Mouse (Mus musculus) olfactory bulb, adult 2 months (tissue): ENCODE results near the gene Gm21983. TPM values are rescaled to one million over a fixed set of nuclear protein-coding genes. Genes with fewer than 3 reads are reported as not detected.
A peak's percentile ranks its signal among the peaks of the same experiment; 100 is the strongest.

Experiments used
- H3K27ac ChIP-seq: fragments of 200-500 bp; 2 replicates; pipeline ENCODE4 v1.5.1; 2012; ENCODE audit warnings: low read depth, low read length; ENCODE audit not compliant: insufficient read depth
- H3K4me1 ChIP-seq: fragments of 200-500 bp; 2 replicates; pipeline ENCODE4 v1.6.1; 2012; ENCODE audit warnings: low read length; ENCODE audit not compliant: control insufficient read depth, insufficient read depth
- H3K4me3 ChIP-seq: fragments of 200-500 bp; 2 replicates; pipeline ENCODE4 v1.5.1; 2012; ENCODE audit warnings: mild to moderate bottlenecking, low read depth, low read length, moderate library complexity; ENCODE audit not compliant: insufficient read depth
- CTCF ChIP-seq: fragments of 200-500 bp; IDR thresholded peaks from 2 replicates; pipeline ENCODE4 v1.5.1; 2012; ENCODE audit warnings: low read depth, mild to moderate bottlenecking, low read length, moderate library complexity; ENCODE audit not compliant: insufficient read depth
- POLR2A ChIP-seq: fragments of 200-500 bp; IDR thresholded peaks from 2 replicates; pipeline ENCODE4 v1.6.1; 2012; ENCODE audit warnings: mild to moderate bottlenecking, low read depth, low read length, moderate library complexity; ENCODE audit not compliant: insufficient read depth
- WGBS: fragments of 180-500 bp; shearing (Covaris S2); methylation state at CpG from one replicate; pipeline ENCODE4 v1.1.7; 2018; 5-methylcytosine and 5-hydroxymethylcytosine counted together
- polyA plus RNA-seq: library from polyadenylated mRNA; stranded (reverse); fragments of >200 nt; gene quantifications from 2 replicates; pipeline ENCODE4 v1.2.4, GENCODE M21; 2012; ENCODE audit warnings: low replicate concordance; ENCODE audit not compliant: missing spikeins, insufficient read depth, insufficient read length

Gm21983 gene
- polyA plus RNA-seq, 1 experiment = not detected

- TF ChIP-seq CTCF (no peak), POLR2A (no peak)
- Histone ChIP-seq H3K27ac (no peak overlapping the region), H3K4me1 (no peaks in the 10 kb centered on the region), H3K4me3 (no peak overlapping the region)
- WGBS = 91% methylated on average over 7 of the region's 7 CpGs
These were observed 6.0 kb downstream of the Gm21983 start for GRCm38 (mm10) chr7:27174896-27175295.

DNA sequence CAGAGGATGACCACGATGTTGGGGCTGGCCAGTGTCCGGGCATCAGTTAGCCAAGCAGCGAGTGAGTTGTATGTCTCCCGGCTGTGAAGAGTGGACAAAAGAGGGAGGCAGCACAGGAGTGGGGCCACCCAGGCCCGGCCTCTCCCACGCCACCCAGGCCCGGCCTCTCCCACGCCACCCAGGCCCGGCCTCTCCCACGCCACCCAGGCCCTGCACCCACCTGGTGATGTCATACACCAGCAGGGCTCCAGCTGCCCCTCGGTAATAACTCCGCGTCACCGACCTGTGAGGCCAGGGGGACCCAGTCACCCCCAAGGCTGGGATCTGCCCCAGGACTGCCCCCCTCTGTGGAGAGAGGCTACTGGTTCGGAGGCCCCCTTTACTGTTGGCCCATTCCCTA lies 6.4 kb downstream of the Gm21983 start:
- Histone ChIP-seq H3K4me3 (no peak overlapping the region), H3K27ac (no peak overlapping the region), H3K4me1 (no peaks in the 10 kb centered on the region)
- 90% methylated on average over 15 of the region's 15 CpGs for WGBS
- TF ChIP-seq CTCF (no peak), POLR2A (no peak)

GRCm38 (mm10) chr7:27170981-27171380 lies 9.9 kb downstream of the Gm21983 start:
- H3K4me3 ChIP-seq = no peak overlapping the region
- WGBS = 94% methylated on average over 3 of the region's 3 CpGs
- H3K27ac ChIP-seq = no peak overlapping the region
- TF ChIP-seq POLR2A (no peak), CTCF (no peak)
- peaks cover 6% of the 10 kb centered on the region; the same call in 1 of the 2 replicates for H3K4me1 ChIP-seq

DNA sequence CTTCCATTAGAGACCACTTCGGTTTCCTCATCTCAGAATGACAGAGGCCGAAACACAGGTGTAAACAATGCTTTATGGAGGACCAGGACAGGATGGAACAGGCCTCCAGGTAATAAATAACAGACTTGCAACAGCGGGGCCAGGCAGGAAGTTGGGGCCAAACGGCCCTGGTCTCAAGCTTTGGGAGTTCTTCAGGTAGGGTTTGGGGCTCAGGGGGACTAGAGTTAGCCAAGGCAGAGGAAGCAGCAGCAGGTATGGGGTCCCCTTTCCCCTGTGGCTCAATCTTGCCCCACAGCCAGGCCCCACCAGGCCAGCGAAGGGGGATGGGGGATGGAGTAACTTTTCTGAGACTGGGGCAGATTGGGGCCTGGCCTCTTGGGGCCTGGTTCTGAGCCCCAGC lies 12.5 kb downstream of the Gm21983 start:
- H3K27ac ChIP-seq = no peak overlapping the region
- 95% methylated on average over 5 of the region's 5 CpGs for WGBS
- peaks cover 27% of the 10 kb centered on the region for H3K4me1 ChIP-seq
- no peak overlapping the region for H3K4me3 ChIP-seq
- TF ChIP-seq POLR2A = no peak
- TF ChIP-seq CTCF = no peak

- no peak for TF ChIP-seq CTCF
- no peak for TF ChIP-seq POLR2A
- peaks cover 34% of the 10 kb centered on the region for H3K4me1 ChIP-seq
- 58% methylated on average over 11 of the region's 11 CpGs for WGBS
- H3K4me3 ChIP-seq = peak overlapping the region; percentile 96; the same call in 1 of the 2 replicates
- H3K27ac ChIP-seq = peak overlapping the region; percentile 88
These were observed 13.3 kb downstream of the Gm21983 start for GRCm38 (mm10) chr7:27167475-27168094.

- TF ChIP-seq CTCF = no peak
- peak; percentile 67; the same call in 1 of the 2 replicates for TF ChIP-seq POLR2A
- under 1% methylated on average over 61 of the region's 61 CpGs for WGBS
- H3K4me1 ChIP-seq = peaks cover 40% of the 10 kb centered on the region
- peak within 1 kb of the TSS; percentile 95 for H3K27ac ChIP-seq
- H3K4me3 ChIP-seq = peak within 1 kb of the TSS; percentile 96
These were observed 14.0 kb downstream of the Gm21983 start, which contains the start of gene Egln2 for GRCm38 (mm10) chr7:27166614-27167474. Gene Egln2, minus strand, starts transcription at chr7:27166802.

- Histone ChIP-seq H3K4me1 (peaks cover 44% of the 10 kb centered on the region), H3K27ac (peak overlapping the region; percentile 95), H3K4me3 (peak overlapping the region; percentile 96)
- WGBS = 1% methylated on average over 43 of the region's 43 CpGs
- no peak for TF ChIP-seq POLR2A
- no peak for TF ChIP-seq CTCF
These were observed 14.7 kb downstream of the Gm21983 start for GRCm38 (mm10) chr7:27166229-27166613.

GRCm38 (mm10) chr7:27165696-27166095 lies 15.2 kb downstream of the Gm21983 start:
- no peak for TF ChIP-seq POLR2A
- TF ChIP-seq CTCF = no peak
- peak overlapping the region; percentile 96 for H3K4me3 ChIP-seq
- H3K4me1 ChIP-seq = peaks cover 44% of the 10 kb centered on the region
- peak overlapping the region; percentile 95 for H3K27ac ChIP-seq
- WGBS = 1% methylated on average over 8 of the region's 8 CpGs

DNA sequence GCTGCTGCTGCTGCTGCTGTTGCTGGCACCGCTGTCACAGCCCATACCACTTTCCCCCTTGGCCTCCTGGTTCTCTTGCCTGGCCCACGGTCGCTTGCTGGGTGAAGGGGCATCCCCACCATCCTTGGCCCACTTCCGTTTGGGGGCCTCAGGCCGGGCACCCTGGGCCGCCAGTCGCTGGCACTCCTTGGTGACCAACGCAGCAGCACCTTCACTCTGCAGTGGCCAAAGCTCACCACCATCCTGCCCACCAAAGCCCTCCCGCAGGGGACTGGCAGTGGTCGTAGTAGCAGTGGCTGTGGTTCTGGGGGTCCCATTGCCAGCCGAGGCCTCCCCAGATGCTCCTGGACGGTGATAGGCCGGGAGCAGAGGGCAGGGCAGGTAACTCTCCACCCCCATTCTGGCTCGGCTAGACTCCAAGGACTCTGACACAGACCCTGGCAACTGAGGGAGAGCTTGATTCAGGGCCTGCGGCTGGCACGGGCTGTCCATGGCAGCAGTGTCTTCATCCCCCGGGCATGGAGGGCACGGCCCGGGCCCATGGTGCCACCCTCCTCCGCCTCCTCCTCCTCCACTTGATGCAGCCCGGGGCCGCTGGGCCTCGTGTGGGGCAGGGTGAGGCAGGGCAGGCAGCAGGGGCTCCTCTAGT lies 15.8 kb downstream of the Gm21983 start:
- peaks cover 46% of the 10 kb centered on the region for H3K4me1 ChIP-seq

More for the DNA sequence above, 15.8 kb downstream of the Gm21983 start:
- peak overlapping the region; percentile 96 for H3K4me3 ChIP-seq
- H3K27ac ChIP-seq = no peak overlapping the region
- WGBS = 40% methylated on average over 23 of the region's 23 CpGs
- no peak for TF ChIP-seq POLR2A
